Mouse (Mus musculus): ENCODE data around the gene Trim54. TPM values are rescaled to one million over a fixed set of nuclear protein-coding genes. Genes with fewer than 3 reads are reported as not detected.

The Trim54 gene
- polyA plus RNA-seq, 3 experiments from 2014 or later = not detected

DNA sequence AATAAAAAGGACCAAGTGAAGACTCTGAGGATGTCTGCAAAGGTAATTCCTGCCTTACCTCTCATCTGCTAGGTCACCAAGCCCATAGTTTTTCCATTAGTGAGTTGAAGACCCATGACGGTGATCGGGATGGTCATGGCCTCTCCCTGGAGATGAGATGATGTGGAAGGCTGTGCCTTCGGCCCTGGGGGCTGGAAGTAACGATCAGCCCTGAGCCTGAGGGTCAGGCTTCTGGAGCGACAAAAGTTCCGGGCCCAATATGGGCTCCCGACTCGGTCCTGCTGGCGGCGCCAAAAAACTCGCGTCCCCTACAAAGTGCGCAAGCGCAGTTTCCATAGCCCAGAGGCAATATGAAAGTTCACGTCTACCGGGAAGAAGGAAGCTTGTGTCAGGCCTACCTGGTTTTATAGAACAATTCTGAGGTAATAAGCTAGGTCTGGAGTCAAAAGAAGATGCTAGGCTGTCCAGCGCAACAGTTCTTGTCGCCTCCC, 8.5 kb upstream of the Trim54 start, which contains the start of gene Slc30a3:
Gene Slc30a3 (minus strand): TSS at position 238 of the 491 bp plus-strand sequence.
- no peak for ATAC-seq

DNA sequence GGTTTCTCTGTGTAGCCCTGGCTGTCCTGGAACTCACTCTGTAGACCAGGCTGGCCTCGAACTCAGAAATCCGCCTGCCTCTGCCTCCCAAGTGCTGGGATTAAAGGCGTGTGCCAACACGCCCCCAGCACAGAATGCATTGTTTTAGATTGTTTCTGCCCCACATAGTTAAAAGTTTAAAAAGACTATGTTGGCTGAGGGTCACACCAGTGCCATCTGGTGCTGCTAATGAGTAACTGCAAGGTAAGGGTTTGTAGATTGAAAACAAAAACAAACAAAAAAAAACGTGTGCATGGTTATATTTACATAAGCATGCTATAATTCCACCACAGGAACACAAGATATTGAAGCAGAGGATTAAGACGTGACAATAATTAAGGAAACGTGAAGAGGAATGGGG, 5.7 kb upstream of the Trim54 start:
- ATAC-seq = no peak

DNA sequence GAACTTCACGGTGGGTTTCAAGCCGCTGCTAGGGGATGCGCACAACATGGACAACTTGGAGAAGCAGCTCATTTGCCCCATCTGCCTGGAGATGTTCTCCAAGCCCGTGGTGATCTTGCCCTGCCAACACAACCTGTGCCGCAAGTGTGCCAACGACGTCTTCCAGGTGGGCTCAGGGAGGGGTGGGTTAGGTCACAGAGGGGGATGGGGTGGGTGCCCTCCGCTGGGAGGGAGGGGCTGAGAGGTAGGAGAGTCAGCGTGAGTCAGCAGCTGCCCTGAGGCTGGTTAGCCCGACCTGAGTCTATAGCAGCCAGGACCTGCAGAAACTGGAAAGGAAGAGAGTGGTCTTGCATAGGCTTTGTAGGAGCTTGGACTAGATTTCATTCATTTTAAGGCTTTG, 400 bp downstream of the Trim54 start:
- no peak for ATAC-seq

DNA sequence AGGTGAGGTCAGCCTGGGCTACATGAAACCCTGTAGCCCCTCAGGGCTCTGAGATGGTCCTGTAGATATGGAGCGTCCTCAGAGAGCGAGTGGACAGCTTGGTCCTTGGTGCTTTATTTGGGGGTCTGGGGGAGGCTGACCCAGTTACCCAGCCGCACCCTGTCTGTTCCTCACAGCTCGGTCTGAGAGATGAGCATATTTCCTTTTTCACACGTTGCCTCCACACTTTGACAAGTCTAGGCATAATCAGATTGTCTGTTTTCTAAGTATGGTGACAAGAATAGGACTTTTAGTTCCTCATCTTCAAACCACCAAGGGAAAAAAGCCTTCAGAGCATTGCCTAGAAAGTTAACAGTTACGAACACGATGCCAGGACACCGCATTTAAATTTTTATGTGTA, 4.6 kb downstream of the Trim54 start:
- ATAC-seq = no peak

DNA sequence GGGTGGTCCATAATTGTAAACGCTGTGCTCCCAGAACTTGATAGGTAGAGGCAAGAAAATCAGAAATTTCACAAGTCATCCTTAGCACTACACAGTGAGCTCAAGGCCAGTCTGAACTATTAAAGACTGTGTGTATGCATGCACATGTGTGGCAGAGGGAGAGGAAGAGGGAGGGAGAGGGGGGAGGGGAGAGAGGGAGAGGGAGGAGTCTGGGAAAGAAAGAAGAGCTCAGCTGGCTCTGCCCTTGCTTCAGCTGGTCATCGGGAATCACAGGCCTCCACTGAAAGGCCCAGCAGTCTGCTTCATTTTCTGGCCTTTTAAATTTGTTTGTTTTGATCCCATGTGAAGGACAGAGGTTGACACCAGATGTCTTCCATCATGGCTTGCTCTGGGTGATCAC, 7.0 kb downstream of the Trim54 start:
- no peak for ATAC-seq

DNA sequence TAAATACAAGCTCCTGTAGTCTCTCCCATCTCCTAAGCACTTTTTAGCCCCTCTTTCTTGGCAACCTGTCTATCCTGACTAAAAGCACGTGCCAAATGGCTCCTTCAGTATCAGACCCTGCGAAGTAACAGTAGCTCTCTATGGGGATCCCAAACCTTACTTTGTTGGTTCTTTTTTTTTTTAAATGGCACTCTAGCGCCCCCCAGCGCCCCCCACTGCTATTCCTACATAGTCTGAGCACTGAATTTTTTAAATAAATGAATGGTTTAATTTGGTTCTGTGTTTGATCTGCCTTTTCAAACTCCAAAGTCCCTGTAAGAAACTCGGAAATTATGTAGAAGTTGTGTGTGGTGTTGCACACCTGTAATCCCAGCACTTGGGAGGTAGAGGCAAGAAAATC, 9.5 kb downstream of the Trim54 start:
- ATAC-seq = no peak

DNA sequence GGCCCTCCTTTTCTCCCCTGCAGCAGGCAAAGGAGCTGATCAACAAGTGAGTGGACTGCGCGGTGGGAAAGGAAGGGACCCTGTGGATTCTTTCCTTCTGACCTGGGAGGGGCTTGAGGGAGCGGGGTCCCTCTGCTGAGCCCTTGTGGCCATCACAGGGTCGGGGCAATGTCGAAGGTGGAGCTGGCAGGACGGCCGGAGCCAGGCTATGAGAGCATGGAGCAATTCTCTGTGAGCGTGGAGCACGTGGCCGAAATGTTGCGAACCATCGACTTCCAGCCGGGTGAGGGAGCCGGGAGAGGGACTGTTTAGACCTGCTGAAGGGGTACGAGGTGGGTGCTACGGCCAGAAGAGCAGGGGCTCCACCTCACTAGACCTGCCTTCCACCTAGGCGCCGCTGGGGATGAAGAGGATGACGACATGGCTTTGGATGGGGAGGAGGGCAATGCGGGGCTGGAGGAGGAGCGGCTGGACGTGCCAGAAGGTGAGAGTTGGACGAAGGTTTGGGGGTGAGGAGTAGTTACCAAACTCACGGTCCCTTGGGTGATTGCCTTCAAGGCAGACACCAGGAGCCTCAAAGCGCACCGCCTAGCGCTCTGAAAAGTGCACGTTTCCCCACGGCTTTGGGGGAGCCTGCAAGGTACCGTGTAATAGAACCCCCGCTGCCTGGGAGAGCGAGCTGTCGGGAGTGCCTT, 20.4 kb downstream of the Trim54 start:
- no peak for ATAC-seq

DNA sequence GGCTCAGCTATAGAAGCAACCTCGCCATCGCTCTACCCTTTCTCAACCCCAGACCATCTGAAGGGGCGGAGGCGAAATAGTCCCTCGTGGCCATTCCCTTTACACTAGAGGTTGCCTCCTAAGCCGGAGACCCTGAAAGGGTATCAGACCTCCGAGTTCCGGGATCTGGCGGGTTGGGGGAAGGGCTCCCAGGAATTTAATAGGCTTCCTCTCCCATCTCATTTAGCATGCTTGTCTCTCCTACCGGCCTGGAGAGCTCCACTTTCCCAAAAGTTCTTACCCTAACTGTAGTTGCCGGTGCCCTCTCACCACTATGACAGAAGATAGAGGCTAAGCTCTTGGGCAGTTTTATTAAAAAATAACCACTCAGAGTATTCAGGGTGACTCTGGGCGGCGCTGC, 21.1 kb downstream of the Trim54 start:
- ATAC-seq = no peak

DNA sequence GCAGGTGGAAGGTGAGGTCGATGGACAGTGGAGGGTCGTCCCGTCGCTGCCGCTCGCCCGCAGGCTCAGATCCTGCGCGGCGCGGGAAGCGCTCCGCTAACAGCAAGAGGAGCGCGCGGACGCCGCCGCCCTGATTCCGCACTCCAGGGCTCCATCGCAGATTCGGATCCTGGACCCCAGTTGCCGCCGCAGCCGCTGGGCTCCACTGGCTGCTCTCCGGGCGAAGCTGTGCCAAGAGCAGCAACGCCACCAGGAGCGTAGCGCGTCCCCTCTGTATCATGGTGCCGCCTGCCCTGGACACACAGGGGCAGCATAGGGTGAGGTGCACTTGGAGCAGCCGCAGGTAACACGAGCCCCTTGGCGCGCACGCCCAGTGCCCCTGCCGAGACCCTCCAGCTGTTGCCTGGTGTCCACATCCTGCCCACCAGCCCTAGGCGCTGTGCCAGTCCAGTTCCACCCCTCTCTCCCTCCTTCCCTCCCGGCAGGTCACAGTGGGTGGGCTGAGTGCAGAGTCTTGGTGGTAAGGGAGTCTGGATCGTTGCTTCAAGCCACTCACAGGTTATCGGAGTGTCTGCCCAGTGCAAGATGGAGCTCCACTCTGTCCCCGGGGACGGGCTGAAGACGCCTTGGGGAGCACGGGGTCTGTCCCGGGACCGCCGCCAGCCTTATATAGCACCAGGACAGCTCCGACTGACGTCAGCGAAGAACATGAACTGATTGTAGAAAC, 21.9 kb downstream of the Trim54 start, which contains the start of gene Ucn:
Gene Ucn (minus strand): TSS at position 589 of the 727 bp plus-strand sequence.
- no peak for ATAC-seq

DNA sequence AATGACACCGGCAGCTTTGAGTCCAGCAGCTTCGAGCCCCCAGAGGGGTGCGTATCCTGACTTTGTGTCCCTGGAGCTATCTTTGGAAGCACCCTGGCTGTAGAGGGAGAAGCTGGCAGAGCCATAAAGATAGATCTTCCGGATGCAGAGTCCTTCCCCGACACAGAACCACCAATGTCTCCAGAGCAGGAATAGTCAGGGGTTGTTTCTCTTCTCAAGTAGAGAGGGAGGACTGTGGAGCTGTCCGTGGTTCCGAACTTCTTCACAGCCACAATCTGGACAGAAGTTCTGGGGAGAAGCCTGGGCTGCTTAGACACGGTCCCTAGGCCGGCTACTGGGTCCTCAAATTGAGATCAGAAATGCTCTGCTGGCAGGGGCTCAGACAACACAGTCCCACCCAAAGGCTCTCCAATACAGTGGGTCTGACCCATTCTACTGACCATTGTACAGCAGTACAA, 22.5 kb downstream of the Trim54 start:
- ATAC-seq = no peak

DNA sequence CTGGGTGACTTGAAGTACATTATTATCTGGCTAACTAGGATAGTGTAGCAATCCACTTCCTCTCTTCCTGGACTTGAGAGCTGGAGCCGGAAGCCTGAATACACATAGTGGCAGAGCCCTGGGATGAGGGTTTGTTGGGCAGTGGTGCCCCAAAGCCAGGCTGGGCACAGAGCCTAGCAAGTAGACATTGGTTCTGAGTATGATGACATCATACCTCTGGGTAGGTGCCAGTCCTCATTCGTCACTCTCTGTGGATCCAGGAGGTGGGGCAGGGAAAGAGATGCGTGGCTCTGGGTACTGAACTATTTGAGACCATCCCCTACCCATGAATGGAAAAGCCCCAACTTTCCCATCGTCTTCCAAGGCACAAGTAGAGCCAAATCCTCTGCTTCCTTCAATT, 33.3 kb downstream of the Trim54 start:
- no peak for ATAC-seq

DNA sequence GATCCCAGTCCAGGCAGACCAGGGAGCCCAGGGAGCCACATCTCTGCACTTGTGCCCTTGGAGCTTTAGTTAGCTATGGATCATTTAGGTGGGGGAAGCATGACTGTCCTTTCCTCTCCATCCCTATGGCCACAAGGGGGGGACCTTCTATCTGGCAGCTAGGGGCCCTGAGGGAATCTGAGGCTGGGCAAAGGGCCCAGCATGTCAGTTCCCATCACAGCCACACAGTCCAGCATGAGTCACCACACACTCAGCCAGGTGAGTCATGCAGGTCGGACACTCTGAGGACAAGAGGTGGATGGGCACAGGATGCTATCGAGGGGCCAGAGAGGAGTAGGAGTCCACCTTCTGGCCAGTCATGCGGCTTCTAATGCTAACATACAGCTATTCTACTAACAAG, 35.2 kb downstream of the Trim54 start:
- ATAC-seq = no peak

DNA sequence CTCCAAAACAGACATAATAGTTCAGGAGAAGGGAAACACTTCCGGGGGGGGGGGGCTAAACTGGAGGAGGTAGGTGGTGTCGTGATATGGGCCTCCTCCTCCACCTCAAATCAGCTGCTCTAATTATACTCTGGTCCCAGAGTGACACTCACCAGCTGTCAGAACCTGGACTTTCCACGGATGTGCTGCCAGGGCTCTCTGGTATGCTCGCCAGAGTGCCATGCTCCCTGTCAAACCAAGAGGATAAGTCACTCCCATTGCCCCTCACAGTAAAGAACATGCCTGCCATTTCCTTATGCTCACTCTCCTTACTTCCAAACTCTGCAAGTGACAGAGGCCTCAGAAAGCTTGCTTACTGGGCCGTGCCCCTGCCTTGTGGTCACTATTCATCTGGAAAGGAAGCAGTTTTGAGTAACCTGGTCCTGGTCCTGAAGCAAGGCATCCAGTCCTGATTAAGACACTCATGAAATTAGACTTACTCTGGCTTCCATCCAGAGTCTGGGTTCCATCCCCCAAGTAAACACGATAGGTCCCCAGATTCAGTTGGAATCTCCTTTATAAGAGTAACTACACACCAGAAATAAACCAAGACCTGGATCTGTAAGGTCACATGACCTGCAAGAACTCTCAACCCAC, 37.1 kb downstream of the Trim54 start:
- ATAC-seq = no peak

DNA sequence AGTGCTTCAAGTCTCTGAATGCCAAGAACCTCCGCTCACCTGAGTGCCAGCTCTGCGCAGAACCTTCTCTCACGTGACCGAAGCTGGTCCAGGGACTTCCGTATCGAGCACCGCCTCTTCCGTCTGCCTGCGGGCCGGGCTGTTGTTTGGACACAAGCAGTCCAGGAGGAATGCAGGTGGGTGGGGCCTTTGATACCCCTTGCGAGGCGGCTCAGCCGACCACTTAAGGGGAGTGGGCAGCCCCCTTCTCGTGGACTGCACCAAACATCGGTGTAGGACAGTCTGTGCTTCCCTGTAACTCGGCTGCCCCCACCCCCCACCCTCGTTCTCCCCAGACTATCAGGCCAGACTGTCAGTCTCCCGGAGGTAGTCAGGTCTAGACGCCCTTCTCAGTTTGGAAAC, 37.6 kb downstream of the Trim54 start, which contains the start of gene Mpv17:
Gene Mpv17 (minus strand): TSS at position 100 of the 402 bp plus-strand sequence.
- ATAC-seq = peak; percentile 97

DNA sequence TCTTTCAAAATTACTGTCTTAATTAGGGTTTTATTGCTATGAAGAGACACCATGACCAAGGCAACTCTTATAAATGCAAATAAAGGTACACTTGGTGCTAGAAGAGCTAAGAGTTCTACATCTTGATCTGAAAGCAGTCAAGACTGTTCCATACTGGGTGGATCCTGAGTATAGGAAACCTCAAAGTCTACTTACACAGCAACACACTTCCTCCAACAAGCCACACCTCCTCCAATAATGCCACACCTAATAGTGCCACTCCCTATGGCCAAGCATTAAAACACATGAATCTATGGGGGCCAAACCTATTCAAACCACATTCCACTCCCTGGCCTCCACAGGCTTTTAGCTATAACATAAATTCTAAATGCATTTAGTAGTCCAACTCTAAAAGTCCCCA, 46.0 kb downstream of the Trim54 start:
- ATAC-seq = no peak

DNA sequence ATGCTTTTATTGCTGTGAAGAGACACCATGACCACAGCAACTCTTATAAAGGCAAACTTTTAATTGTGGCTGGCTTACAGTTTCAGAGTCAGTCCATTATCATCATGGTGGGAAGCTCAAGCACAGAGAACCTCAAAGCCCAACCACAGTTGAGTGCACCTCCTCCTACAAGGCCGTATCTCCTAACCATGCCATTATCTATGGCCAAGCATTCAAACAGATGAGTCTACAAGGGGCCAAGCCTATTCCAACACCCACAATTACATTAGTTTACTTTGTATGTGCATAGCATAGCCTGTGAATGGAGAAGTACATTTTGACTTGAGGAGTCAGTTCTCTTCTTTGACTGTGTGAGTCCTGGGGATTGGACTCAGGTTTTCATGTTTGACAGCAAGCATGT, 48.4 kb downstream of the Trim54 start:
- ATAC-seq = no peak

DNA sequence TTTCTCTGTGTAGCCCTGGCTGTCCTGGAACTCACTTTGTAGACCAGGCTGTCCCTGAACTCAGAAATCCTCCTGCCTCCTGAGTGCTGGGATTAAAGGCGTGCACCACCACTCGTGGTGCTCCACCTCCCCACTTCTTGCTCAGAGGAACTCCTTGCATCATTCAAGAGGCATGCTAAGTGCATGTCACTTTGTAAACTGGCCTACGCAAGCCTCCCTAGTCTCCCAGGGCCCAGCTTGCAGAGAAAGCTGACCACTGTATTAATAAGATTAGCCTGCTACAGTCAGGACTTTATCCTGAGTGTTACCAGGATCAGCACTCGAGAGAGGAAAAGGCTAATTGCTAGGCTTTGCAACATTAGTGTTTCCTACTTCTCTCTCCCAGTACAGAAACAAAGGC, 52.1 kb downstream of the Trim54 start:
- no peak for ATAC-seq

DNA sequence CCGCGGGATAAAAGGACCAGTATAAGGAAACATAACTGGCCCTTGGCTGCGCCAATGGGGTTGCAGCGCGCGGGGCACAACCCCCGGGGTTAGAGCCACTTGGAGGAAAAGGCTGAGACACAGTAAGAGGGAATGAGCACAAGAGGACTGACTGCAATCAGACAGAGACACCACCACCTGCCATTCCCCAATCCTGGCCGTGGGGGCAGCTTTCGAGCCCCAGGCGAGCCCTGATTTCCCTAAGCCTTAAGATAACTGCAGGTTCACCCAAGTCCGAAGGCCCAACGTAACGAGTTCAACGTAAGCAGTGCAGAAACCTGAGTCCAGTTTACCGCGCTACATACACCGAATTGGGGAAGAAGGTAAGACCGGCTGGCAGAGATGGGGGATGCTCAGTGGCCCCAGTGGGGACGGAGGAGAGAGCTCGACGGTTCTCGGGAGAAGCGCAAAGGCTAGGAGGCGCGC, 62.8 kb downstream of the Trim54 start:
- ATAC-seq = peak; percentile 20

DNA sequence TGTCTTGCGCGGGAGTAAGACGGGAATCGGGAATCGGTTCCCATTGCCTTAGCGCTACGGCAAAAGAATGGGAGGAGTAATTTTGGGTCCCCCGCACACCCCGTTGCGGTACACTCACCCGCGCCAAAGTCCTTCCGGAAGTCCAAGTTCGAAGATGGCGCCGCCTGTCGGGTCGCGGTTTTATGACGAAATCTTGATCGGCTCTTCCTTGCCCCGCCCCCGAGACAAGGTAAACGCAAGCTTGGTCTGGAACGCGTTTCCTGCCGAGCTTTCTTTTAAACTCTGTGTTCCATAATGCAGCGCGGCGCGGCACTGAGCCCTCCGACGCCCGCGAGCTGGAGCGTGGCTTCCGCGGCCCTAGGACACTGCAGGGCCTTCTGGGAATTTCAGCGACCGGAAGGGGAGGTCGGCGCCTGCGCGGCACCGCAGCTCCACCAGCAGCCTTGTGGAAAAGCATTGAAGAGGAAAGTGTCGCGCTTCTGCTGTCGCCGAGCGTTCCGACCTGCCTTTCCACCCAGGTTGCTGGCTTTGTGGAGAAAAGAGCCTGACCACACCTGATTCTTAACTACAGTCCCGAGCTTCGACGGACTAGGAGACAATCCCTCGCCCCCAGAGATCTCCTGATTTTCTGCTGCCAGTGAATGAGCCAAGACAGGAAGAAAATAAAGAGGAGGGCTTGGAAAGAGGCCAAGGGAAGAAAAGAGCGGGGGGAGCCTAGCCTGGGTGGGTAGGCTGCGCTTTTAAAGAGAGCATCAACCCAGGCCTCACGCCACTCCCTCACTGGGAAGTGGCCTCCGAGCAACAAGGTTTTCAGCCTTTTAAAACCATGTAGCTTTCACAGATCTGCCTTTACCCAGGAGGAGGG, 63.5 kb downstream of the Trim54 start, which contains the start of the genes Gm29609 and Gtf3c2:
Gene Gm29609 (minus strand): TSS at position 146 of the 865 bp plus-strand sequence.
Gene Gtf3c2 (minus strand): TSS at position 379 of the 865 bp plus-strand sequence.
- ATAC-seq = peak; percentile 94

DNA sequence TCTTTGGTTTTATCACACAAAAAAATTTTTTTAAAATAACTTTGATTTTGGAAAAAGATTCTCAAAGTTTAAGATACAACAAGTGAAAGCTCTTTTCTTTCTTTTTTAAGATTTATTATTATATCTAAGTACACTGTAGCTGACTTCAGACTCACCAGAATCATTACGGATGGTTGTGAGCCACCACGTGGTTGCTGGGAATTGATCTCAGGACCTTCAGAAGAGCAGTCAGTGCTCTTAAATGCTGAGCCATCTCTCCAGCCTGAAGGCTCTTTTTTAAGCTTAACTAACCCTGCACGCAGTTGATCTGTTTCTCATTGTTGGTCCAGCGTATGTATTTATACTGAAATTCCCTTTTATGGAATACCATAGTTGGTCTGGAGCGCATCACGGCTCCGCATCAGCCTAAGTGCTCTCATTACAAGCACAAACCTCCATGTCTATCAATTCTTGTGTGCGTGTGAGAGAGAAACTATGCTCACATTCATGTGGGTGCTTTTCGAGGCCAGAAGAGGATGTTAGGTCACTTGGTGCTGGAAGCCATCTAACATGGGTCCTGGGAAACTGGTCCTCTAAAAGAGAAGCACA, 64.8 kb downstream of the Trim54 start:
- ATAC-seq = no peak

DNA sequence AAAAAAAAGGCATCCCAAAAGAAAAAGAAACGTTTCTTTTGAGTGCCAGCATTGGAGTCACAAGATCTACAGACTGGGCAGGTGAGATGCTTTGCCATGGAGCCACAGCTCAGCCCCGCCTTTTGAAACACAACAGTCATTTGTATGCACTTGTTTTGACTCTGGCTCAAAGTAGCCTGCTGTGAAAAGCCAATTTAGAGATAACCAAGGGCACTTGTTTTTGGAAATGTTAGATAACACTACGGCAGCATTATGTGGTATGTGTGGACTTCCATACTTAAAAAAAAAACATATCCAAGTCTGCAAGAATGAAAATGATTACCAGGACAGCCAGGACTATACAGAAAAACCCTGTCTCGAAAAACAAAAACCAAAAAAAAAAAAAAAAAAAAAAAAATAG, 67.2 kb downstream of the Trim54 start:
- ATAC-seq = no peak
